Mouse (Mus musculus) left cerebral cortex, adult 11 months (tissue): Measurements from ENCODE around the gene Cidec.
A peak's percentile ranks its signal among the peaks of the same experiment; 100 is the strongest.

Experiments used
- DNase-seq: peaks from one replicate; pipeline ENCODE4 v3.0.0; 2022; ENCODE audit warnings: low spot score

Gene Cidec

DNA sequence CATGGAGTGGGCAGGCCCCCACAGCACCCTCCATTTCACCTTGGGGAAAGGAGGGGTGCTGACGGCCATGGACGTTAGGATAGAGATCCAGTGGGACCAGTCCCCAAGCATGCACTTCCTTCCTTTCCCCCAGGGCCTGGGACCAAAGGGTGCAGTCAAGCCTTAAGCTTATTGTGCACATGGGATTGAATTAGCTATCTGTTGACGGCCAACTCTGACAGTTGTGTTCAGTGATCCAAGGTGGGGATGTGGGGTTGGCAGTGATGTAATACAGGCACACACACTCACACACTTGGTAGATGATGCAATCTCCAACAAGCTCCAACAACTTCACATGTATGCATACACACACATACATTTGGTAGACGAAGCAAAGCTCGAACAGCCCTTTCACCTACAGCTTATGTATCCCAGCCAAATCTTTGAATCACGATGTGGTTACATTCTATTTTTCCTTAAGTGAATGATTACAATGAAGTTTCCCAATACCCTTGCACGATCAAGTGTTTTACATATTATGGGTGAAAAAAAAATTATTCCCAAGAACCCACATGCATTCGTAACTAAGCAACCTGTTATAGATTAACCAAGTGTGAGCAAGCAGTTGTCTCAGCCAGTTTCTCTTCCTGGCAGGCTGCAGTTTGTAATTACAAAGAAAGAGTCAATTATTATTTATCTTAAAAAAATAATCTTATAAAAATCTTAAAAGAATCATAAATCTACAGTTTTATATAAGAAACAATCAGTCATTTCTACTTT is 8.8 kb upstream of the Cidec start:
- DNase-seq: no peak

DNA sequence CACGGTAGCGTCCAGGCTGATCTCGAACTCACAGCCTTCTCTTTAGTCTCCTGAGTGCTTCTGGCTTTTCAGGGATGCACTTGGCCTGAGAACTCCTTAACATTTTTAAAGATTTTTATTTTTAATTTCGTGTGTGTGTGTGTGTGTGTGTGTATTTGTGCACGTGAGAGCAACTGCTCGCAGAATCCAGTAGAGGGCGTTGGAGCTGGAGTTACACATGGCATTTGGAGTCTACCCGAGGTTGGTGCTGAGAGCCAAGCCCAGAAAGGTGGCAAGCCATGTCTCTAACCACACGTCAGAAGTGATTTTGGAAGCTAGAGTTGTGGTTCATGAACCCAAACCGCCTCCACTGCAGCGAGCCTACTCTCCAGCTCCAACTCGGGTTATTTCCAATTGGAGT is 7.5 kb upstream of the Cidec start:
- DNase-seq: no peak

- DNase-seq: peak; percentile 78
Observed at GRCm38 (mm10) chr6:113442442-113443090, 7.0 kb upstream of the Cidec start, which contains the start of gene Jagn1. Jagn1 (plus strand) TSS chr6:113442569.

- no peak for DNase-seq
Observed at GRCm38 (mm10) chr6:113442087-113442441, 6.5 kb upstream of the Cidec start.

- DNase-seq: no peak
Observed at GRCm38 (mm10) chr6:113441147-113441680, 5.7 kb upstream of the Cidec start.

GRCm38 (mm10) chr6:113440686-113441085 is 5.1 kb upstream of the Cidec start:
- no peak for DNase-seq

GRCm38 (mm10) chr6:113438721-113439430 is 3.3 kb upstream of the Cidec start:
- no peak for DNase-seq

- DNase-seq: no peak
Observed at GRCm38 (mm10) chr6:113437135-113437534, 1.6 kb upstream of the Cidec start.

- no peak for DNase-seq
Observed at GRCm38 (mm10) chr6:113434691-113435090, 869 bp downstream of the Cidec start.

GRCm38 (mm10) chr6:113433661-113434060 is 1.9 kb downstream of the Cidec start:
- DNase-seq: no peak

DNA sequence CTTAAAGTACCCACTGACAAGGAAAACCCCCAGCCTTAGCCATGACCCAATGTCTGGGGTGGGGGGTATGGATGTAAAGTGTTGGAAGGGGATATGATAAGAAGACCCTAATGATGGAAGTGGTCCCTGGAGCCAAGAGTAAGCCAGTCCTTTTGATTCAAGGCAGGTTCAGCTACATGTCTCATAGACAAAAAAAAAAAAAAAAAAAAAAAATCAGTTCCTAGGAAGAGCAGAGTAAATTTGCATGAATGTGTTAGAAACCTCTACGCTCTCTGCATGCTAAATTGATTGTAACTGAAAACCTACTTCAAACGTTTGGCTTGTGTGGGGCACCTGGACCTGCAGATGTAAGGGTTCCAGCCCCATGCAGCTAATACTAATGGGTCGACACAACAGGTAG is 3.8 kb downstream of the Cidec start:
- no peak for DNase-seq

DNA sequence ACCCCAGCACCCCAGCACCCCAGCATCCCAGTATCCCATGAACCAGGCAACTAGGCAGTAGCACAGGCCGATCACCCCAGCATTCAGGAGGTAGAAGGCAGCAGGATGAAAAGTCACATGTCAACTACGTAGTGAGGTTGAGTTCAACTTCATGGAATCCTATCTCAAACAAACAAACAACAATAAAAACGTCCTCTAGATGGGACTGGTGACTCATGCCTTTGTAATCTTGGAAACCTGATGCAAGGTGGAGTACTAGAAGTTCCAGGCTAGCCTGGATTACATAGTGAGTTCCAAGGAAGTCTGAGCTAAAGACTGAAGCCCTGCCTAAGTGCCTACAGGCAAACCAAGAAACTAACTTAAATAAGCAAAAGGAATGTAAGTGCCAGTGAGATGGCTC is 4.7 kb downstream of the Cidec start:
- no peak for DNase-seq

GRCm38 (mm10) chr6:113429965-113430364 is 5.6 kb downstream of the Cidec start:
- DNase-seq: no peak

DNA sequence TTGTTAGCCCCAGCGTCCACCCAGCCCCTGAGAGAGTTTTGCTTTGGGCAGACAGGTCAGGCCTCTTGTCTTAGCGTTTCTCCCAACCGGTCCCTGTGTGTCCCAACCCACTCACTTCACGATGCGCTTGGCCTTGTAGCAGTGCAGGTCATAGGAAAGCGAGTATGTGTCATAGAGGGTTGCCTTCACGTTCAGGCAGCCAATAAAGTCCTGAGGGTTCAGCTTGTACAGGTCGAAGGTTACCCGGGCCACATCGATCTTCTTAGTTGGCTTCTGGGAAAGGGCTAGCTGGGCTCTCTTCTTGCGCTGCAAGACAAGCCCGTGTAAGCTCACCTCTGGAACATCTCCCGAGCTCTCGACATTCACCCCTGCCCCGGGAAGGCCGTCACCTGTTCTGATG is 7.6 kb downstream of the Cidec start:
- DNase-seq: no peak

GRCm38 (mm10) chr6:113427397-113427796 is 8.2 kb downstream of the Cidec start:
- no peak for DNase-seq

DNA sequence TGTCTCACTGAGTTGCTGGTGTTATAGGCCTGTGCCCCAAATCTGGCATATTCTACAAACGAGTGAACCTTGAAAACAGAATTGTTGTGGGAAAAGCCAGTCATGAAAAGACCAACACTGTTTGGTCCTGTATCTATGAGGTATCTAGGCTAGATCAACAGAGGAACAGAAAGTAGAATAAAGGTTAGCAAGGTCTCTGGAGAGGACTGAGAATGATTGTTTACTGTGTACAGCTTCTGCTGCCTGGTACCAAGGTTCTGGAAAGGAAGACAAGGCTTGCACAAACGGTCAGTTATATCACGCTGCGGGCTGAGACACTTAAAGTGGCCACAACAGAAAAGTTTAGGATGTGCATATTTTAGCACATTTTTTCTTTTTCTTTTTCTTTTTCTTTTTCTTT is 8.9 kb downstream of the Cidec start:
- DNase-seq: no peak

GRCm38 (mm10) chr6:113424187-113424586 is 11.4 kb downstream of the Cidec start:
- no peak for DNase-seq

DNA sequence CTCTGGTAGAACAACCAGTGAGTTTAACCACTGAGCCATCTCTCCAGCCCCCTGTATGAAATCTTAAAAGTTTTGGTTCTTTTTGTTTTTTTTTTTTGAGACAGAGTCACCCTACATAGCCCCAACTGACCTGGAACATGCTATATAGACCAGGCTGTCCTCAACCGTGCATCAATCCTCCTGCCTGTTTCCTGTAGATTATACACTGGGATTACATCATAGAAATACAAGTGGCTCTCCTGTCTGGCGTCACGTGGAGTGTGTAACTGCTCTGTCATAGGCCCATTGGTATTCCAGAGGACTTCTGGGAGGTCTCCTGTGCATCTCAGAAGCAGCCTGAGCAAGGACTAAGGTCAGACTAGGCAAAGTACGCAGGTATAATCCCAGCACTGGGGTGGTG is 12.6 kb downstream of the Cidec start:
- DNase-seq: no peak

DNA sequence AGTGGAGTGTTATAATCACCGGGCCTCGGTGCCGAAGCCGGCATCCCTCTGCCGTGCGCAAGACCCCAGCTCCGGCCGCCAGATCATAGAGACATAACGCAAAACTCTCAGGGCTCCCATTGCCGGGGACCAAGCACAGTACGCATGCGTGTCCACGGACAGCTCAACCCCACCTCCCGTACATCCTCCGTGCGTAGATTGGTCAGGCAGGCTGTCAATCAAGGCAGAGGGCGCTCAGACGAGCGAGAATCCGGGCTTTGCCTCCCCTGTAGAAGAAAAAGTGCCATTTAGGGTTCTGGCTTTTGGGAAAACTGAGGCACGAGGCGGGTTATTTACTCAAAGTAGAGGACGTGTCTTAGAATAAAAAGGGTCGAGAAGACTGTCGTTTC is 16.4 kb downstream of the Cidec start, which contains the start of gene Rpusd3:
Rpusd3 (minus strand) TSS at position 142 of the 389 bp plus-strand sequence.
- peak; percentile 91 for DNase-seq

DNA sequence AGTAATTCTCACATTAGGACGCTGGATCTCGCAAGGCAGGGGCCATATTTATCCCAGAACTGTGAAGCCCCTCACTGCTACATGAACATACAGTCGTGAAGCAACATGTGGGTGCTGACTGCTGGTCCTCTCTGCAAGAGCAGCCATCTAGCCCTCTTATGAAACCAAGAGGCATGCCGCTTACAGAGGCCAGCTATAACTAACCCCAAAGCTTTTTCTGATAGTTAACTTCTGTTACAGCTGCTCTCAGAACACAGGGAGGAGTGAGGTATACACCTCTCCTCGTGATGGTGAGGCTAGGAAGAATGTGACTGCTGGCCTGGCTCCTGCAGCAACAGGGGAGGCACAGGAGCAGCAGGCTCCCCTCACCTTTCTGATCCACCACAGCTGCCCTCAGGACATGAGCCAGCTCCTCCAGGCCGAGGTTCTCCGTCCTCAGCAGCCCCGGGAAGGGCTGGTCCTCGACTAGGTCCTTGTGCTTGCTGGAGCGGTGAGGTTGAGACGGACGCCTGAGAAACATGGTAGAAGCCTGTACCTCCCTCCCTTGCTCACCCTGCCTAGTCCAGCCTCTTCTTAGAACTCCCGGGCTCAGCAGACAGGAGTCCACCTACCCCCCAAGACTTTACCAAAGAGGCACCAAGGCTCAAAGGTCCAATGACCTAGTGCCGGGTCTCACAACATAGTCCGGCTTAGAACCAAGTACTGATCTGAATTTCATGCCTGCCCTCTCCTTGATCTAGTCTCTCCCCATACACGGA is 16.9 kb downstream of the Cidec start:
- no peak for DNase-seq

- DNase-seq: no peak
Observed at GRCm38 (mm10) chr6:113416416-113416815, 19.1 kb downstream of the Cidec start.

DNA sequence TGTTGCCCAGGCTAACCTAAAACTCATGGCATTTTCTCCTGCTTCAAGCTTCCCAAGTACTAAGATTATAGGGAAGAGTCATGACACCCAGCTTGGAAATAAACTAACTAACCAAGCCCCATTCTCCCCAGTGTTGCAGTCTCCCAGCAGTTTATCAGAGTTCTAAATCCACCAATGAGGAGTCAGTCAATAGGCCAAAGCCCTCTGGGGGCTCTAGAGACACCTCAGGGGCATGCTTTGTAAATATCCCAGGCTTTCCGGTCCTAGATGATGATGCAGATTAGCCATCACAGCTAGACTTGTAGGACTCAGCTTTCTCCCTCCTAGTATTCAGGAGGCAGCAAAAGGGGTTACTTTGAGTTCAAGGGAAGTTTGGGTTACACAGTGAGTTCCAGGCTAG is 25.6 kb downstream of the Cidec start:
- DNase-seq: no peak
